ENCODE assay signal across 18 mouse cellular contexts in genomic region chr7:109723697-109724096, GRCm38 (mm10). TPM values are rescaled to one million over a fixed set of nuclear protein-coding genes. Genes with fewer than 3 reads are reported as not detected.
"Had no signal": no experiment of that assay in that cellular context is flagged by ENCODE, and none has a peak within 500 bp of the region (broad histone marks: within the 10 kb centered on the region; RNA-seq: fewer than 3 reads in every experiment).

TSS of gene BC051019 (minus strand) at chr7:109723850.

- H3K36me3 ChIP-seq: limb, embryonic 13.5 days; midbrain, embryonic 12.5 days had no signal

- H3K4me1 ChIP-seq: limb, embryonic 13.5 days; midbrain, embryonic 12.5 days had no signal

- H3K4me2 ChIP-seq: limb, embryonic 13.5 days; lung, embryonic 14.5 days; midbrain, embryonic 12.5 days had no signal

- DNase-seq: kidney, adult 18-20 months; kidney, postnatal 10 days; kidney, postnatal 4 days; left cerebral cortex, postnatal 4 days; lung, embryonic 14.5 days; right cerebral cortex, postnatal 25 days; thymus, adult 18-20 months; thymus, postnatal 25 days had no signal

- H3K27me3 ChIP-seq: limb, embryonic 13.5 days; midbrain, embryonic 12.5 days had no signal

- H3K9me3 ChIP-seq: limb, embryonic 13.5 days had no signal

- H3K27ac ChIP-seq: layer of hippocampus, adult 2 months; limb, embryonic 13.5 days; liver, embryonic 14.5 days; midbrain, embryonic 12.5 days had no signal

- ATAC-seq: inflammation-experienced regulatory T-cells, adult 6 months; midbrain, embryonic 16.5 days had no signal

- H3K9ac ChIP-seq: limb, embryonic 13.5 days; liver, embryonic 14.5 days; lung, embryonic 14.5 days; midbrain, embryonic 12.5 days had no signal

- H3K4me3 ChIP-seq: layer of hippocampus, adult 2 months; limb, embryonic 13.5 days; midbrain, embryonic 12.5 days had no signal

RNA-seq across cellular contexts. Expression of gene BC051019, which starts in this region (rescaled TPM):
- polyA plus RNA-seq: kidney, embryonic 14.5 days; liver, adult 2 months; lung, embryonic 14.5 days; midbrain, embryonic 12.5 days; neural tube, embryonic 14.5 days; small intestine, adult 2 months had no signal
